Mouse (Mus musculus) liver, postnatal 0 days (tissue): ENCODE data around the gene Prrxl1. TPM values are rescaled to one million over a fixed set of nuclear protein-coding genes. Genes with fewer than 3 reads are reported as not detected.

Source experiments
- ATAC-seq: fragments of 200-750 bp; cut with Nextera tagmentation; 2 replicates; pipeline ENCODE4 v1.8.0; 2017; ENCODE audit warnings: mild to moderate bottlenecking, moderate library complexity
- DNase-seq: peaks from one replicate; pipeline ENCODE4 v3.0.0-alpha.2; 2016
- H3K27ac ChIP-seq: fragments of 300-500 bp; sonication (generic); 2 replicates; pipeline ENCODE4 v1.5.1; 2014; ENCODE audit warnings: antibody characterized with exemption, moderate library complexity, mild to moderate bottlenecking, low read depth
- H3K27me3 ChIP-seq: fragments of 300-500 bp; sonication (generic); 2 replicates; pipeline ENCODE4 v1.6.1; 2014; ENCODE audit warnings: low read length, control low read depth, mixed read lengths; ENCODE audit not compliant: insufficient read depth
- H3K36me3 ChIP-seq: fragments of 300-500 bp; sonication (generic); replicated peaks from 2 replicates; pipeline ENCODE4 v1.6.1; 2014; ENCODE audit warnings: mild to moderate bottlenecking, control low read depth, low read length, moderate library complexity, mixed read lengths; ENCODE audit not compliant: insufficient read depth
- H3K4me1 ChIP-seq: fragments of 300-500 bp; sonication (generic); 2 replicates; pipeline ENCODE4 v1.6.1; 2014; ENCODE audit warnings: antibody characterized with exemption, mild to moderate bottlenecking, control low read depth; ENCODE audit not compliant: insufficient read depth
- H3K4me2 ChIP-seq: fragments of 300-500 bp; sonication (generic); 2 replicates; pipeline ENCODE4 v1.6.1; 2014; ENCODE audit warnings: low read depth, mild to moderate bottlenecking, low read length, moderate library complexity, mixed read lengths
- H3K4me3 ChIP-seq: fragments of 300-500 bp; sonication (generic); 2 replicates; pipeline ENCODE4 v1.5.1; 2014; ENCODE audit warnings: low read depth, low read length
- H3K9ac ChIP-seq: fragments of 300-500 bp; sonication (generic); replicated peaks from 2 replicates; pipeline ENCODE4 v1.6.1; 2014; ENCODE audit warnings: mild to moderate bottlenecking, moderate library complexity
- H3K9me3 ChIP-seq: fragments of 300-500 bp; sonication (generic); 2 replicates; pipeline ENCODE4 v1.6.1; 2016; ENCODE audit warnings: mild to moderate bottlenecking, control low read depth, low read length, mixed read lengths
- CTCF ChIP-seq: sonication (generic); IDR thresholded peaks from 2 replicates; pipeline ENCODE4 v1.5.1; 2016; ENCODE audit warnings: antibody characterized with exemption, low read depth
- EP300 ChIP-seq: IDR thresholded peaks from 2 replicates; pipeline ENCODE4 v1.6.1; 2016; ENCODE audit warnings: antibody characterized with exemption, low read depth, mild to moderate bottlenecking
- WGBS: fragments of 180-500 bp; shearing (Covaris S2); extraction: QIAGEN DNeasy Blood & Tissue Kit; methylation state at CpG from one replicate; pipeline ENCODE4 v1.1.7; 2014; ENCODE audit not compliant: insufficient replicate concordance; 5-methylcytosine and 5-hydroxymethylcytosine counted together
- polyA plus RNA-seq: library from polyadenylated mRNA; unstranded; fragments of >200 nt; fragmentation: Nextera tagmentation; extraction: Ambion mirVana; gene quantifications from 2 replicates; pipeline ENCODE4 v1.2.1, GENCODE M21; 2015

Prrxl1 gene
- polyA plus RNA-seq, 1 experiment from 2014 or later, result not detected

- DNase-seq, result no peak
- no peak overlapping the region for H3K4me3 ChIP-seq
- H3K9ac ChIP-seq, result no peak overlapping the region
- no peaks in the 10 kb centered on the region for H3K27me3 ChIP-seq
- H3K4me1 ChIP-seq, result no peaks in the 10 kb centered on the region
- no peak overlapping the region for H3K4me2 ChIP-seq
- H3K36me3 ChIP-seq, result no peaks in the 10 kb centered on the region
- no peak overlapping the region for H3K27ac ChIP-seq
- WGBS, result 69% methylated on average over 8 of the region's 8 CpGs
- H3K9me3 ChIP-seq, result no peaks in the 10 kb centered on the region
- no peak for ATAC-seq
- TF ChIP-seq EP300, result no peak
- no peak for TF ChIP-seq CTCF
These were observed 98.6 kb downstream of the Prrxl1 start for GRCm38 (mm10) chr14:32697774-32698173.

GRCm38 (mm10) chr14:32698556-32698955 is 99.3 kb downstream of the Prrxl1 start:
- no peak overlapping the region for H3K27ac ChIP-seq
- H3K4me1 ChIP-seq, result no peaks in the 10 kb centered on the region
- no peak for TF ChIP-seq CTCF
- no peak for TF ChIP-seq EP300
- H3K4me3 ChIP-seq, result no peak overlapping the region
- H3K9ac ChIP-seq, result no peak overlapping the region
- 29% methylated on average over 3 of the region's 3 CpGs for WGBS
- H3K9me3 ChIP-seq, result no peaks in the 10 kb centered on the region
- DNase-seq (no peak), ATAC-seq (no peak)
- H3K4me2 ChIP-seq, result no peak overlapping the region
- H3K27me3 ChIP-seq, result no peaks in the 10 kb centered on the region
- H3K36me3 ChIP-seq, result no peaks in the 10 kb centered on the region

Other genes starting within 250 kb of the Prrxl1 start
- gene 1700024G13Rik, start 211.0 kb upstream of the Prrxl1 start, polyA plus RNA-seq, result not detected in 2 replicates
- gene Slc18a3, start 134.6 kb upstream of the Prrxl1 start, polyA plus RNA-seq, result not detected in 2 replicates
- gene Chat, start 133.4 kb upstream of the Prrxl1 start, polyA plus RNA-seq, result not detected in 2 replicates
- gene Ercc6, start 85.9 kb upstream of the Prrxl1 start, polyA plus RNA-seq, result 5.3 and 5.4 TPM in 2 replicates
- 0.12 and 0.14 TPM in 2 replicates for gene 3425401B19Rik, start 85.9 kb downstream of the Prrxl1 start, polyA plus RNA-seq
- 0.92 and 1.1 TPM in 2 replicates for gene Tmem273, start 186.6 kb downstream of the Prrxl1 start, polyA plus RNA-seq
- 0.06 and 0.11 TPM in 2 replicates for gene Fam170b, start 234.6 kb downstream of the Prrxl1 start, polyA plus RNA-seq